Mouse (Mus musculus): ENCODE data around the gene 1700012P22Rik. TPM values are rescaled to one million over a fixed set of nuclear protein-coding genes. Genes with fewer than 3 reads are reported as not detected.

1700012P22Rik gene
- polyA plus RNA-seq, 1 experiment from 2014 or later, result not detected

- H3K4me2 ChIP-seq, result no peak within 1 kb of the TSS
- no peak for ATAC-seq (replicated peaks; ENCODE audit: low FRiP score)
- no peaks in the 10 kb centered on the region for H3K27me3 ChIP-seq (replicated peaks; ENCODE audit: control insufficient read depth, insufficient read depth, low read length)
- H3K4me3 ChIP-seq (ENCODE audit: low read depth, low read length), result no peak within 1 kb of the TSS
- no peak within 1 kb of the TSS for H3K9ac ChIP-seq (ENCODE audit: low read depth, low read length)
- H3K36me3 ChIP-seq (ENCODE audit: control insufficient read depth, insufficient read depth, low read length), result no peaks in the 10 kb centered on the region
- WGBS, result 33% methylated on average over 2 of the region's 2 CpGs
- H3K4me1 ChIP-seq (replicated peaks; ENCODE audit: control insufficient read depth, insufficient read depth, low read length), result no peaks in the 10 kb centered on the region
- no peak within 1 kb of the TSS for H3K27ac ChIP-seq (ENCODE audit: low read depth, low read length)
- no peaks in the 10 kb centered on the region for H3K9me3 ChIP-seq (ENCODE audit: control insufficient read depth, low read length)
- no peak for DNase-seq (ENCODE audit: low spot score)
Observed at GRCm38 (mm10) chr4:144377911-144378310, 60.7 kb downstream of the 1700012P22Rik start, which contains the start of gene Pramef20. TSS of gene Pramef20 (minus strand) at chr4:144377933.

Other genes with a start within 250 kb of the 1700012P22Rik start
- not detected in 2 replicates for gene Oog2, start 248.1 kb downstream of the 1700012P22Rik start, polyA plus RNA-seq (2014; fragmentation: Nextera tagmentation; extraction: Ambion mirVana)
- gene C87977, start 225.5 kb downstream of the 1700012P22Rik start, polyA plus RNA-seq (2014; fragmentation: Nextera tagmentation; extraction: Ambion mirVana), result not detected in 2 replicates
- not detected in 2 replicates for gene Pramel5, start 158.3 kb downstream of the 1700012P22Rik start, polyA plus RNA-seq (2014; fragmentation: Nextera tagmentation; extraction: Ambion mirVana)
- not detected in 2 replicates for gene Gm13128, start 108.5 kb downstream of the 1700012P22Rik start, polyA plus RNA-seq (2014; fragmentation: Nextera tagmentation; extraction: Ambion mirVana)
- not detected in 2 replicates for gene Gm13119, start 80.8 kb downstream of the 1700012P22Rik start, polyA plus RNA-seq (2014; fragmentation: Nextera tagmentation; extraction: Ambion mirVana)
- gene Pramef20, start 60.8 kb downstream of the 1700012P22Rik start, polyA plus RNA-seq (2014; fragmentation: Nextera tagmentation; extraction: Ambion mirVana), result not detected in 2 replicates
- gene Pramef12, start 30.3 kb downstream of the 1700012P22Rik start, polyA plus RNA-seq (2014; fragmentation: Nextera tagmentation; extraction: Ambion mirVana), result 0.09 TPM in 1 of 2 replicates, not detected in the other
- not detected in 2 replicates for gene Gm9944, start 14.5 kb upstream of the 1700012P22Rik start, polyA plus RNA-seq (2014; fragmentation: Nextera tagmentation; extraction: Ambion mirVana)
- gene Aadacl3, start 25.0 kb upstream of the 1700012P22Rik start, polyA plus RNA-seq (2014; fragmentation: Nextera tagmentation; extraction: Ambion mirVana), result not detected in 2 replicates
- gene 9430007A20Rik, start 81.0 kb upstream of the 1700012P22Rik start, polyA plus RNA-seq (2014; fragmentation: Nextera tagmentation; extraction: Ambion mirVana), result not detected in 2 replicates
- gene Gm13124, start 126.4 kb upstream of the 1700012P22Rik start, polyA plus RNA-seq (2014; fragmentation: Nextera tagmentation; extraction: Ambion mirVana), result not detected in 2 replicates
- not detected in 2 replicates for gene Aadacl4, start 174.9 kb upstream of the 1700012P22Rik start, polyA plus RNA-seq (2014; fragmentation: Nextera tagmentation; extraction: Ambion mirVana)
- gene Gm436, start 247.6 kb upstream of the 1700012P22Rik start, polyA plus RNA-seq (2014; fragmentation: Nextera tagmentation; extraction: Ambion mirVana), result not detected in 2 replicates

Measured in liver, embryonic 11.5 days (tissue).